Mouse (Mus musculus) hindbrain, embryonic 14.5 days (tissue): ENCODE results near the gene Fmnl2. TPM values are rescaled to one million over a fixed set of nuclear protein-coding genes. Genes with fewer than 3 reads are reported as not detected.

Source experiments
- ATAC-seq: fragments of 200-750 bp; cut with Nextera tagmentation; 2 replicates; pipeline ENCODE4 v1.8.0; 2017; ENCODE audit warnings: moderate number of reproducible peaks, mild to moderate bottlenecking, moderate TSS enrichment, moderate library complexity; ENCODE audit not compliant: low FRiP score
- DNase-seq: peaks from one replicate; pipeline ENCODE4 v3.0.0-alpha.2; 2015; ENCODE audit warnings: low spot score
- H3K27ac ChIP-seq: fragments of 300-500 bp; sonication (generic); 2 replicates; pipeline ENCODE4 v1.5.1; 2014; ENCODE audit warnings: mild to moderate bottlenecking, moderate library complexity
- H3K27me3 ChIP-seq: fragments of 300-500 bp; sonication (generic); 2 replicates; pipeline ENCODE4 v1.6.1; 2014; ENCODE audit warnings: mild to moderate bottlenecking, low read length, mixed read lengths; ENCODE audit not compliant: control insufficient read depth, insufficient read depth
- H3K36me3 ChIP-seq: fragments of 300-500 bp; sonication (generic); replicated peaks from 2 replicates; pipeline ENCODE4 v1.6.1; 2014; ENCODE audit not compliant: control insufficient read depth, insufficient read depth
- H3K4me1 ChIP-seq: fragments of 300-500 bp; sonication (generic); replicated peaks from 2 replicates; pipeline ENCODE4 v1.6.1; 2014; ENCODE audit warnings: antibody characterized with exemption, low read length, mixed read lengths; ENCODE audit not compliant: control insufficient read depth, insufficient read depth
- H3K4me2 ChIP-seq: fragments of 300-500 bp; sonication (generic); replicated peaks from 2 replicates; pipeline ENCODE4 v1.6.1; 2014; ENCODE audit warnings: mild to moderate bottlenecking, moderate library complexity
- H3K4me3 ChIP-seq: fragments of 300-500 bp; sonication (generic); replicated peaks from 2 replicates; pipeline ENCODE4 v1.5.1; 2014; ENCODE audit warnings: mild to moderate bottlenecking, low read length
- H3K9ac ChIP-seq: fragments of 300-500 bp; sonication (generic); 2 replicates; pipeline ENCODE4 v1.6.1; 2014
- H3K9me3 ChIP-seq: fragments of 300-500 bp; sonication (generic); 2 replicates; pipeline ENCODE4 v1.6.1; 2016; ENCODE audit warnings: low read length; ENCODE audit not compliant: control insufficient read depth
- WGBS: fragments of 180-500 bp; shearing (Covaris S2); extraction: QIAGEN DNeasy Blood & Tissue Kit; methylation state at CpG from one replicate; pipeline ENCODE4 v1.1.7; 2014; 5-methylcytosine and 5-hydroxymethylcytosine counted together
- polyA plus RNA-seq: library from polyadenylated mRNA; unstranded; fragments of >200 nt; fragmentation: Nextera tagmentation; extraction: Ambion mirVana; gene quantifications from 2 replicates; pipeline ENCODE4 v1.2.1, GENCODE M21; 2014

The Fmnl2 gene
- polyA plus RNA-seq, 1 experiment from 2014 or later = 13.7 TPM

DNA sequence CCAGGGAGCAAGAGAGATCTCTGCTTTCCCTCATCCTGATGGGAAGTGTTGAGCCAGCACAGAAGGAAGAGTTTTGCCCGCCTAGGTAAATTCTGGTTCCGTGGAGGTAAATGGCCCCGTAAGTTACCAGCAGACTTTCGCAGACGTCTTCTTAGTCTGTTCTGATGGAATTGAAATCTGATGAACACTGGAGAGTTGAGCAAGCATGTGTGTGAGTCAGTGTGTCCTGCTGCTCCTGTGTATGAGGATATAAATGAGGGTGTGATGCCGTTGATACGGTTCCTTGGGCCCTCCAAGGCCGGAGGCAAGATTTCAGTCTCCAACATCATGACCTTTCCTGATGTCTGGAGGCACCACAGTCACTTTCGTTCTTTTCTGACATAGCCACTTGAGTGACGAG is 98.2 kb downstream of the Fmnl2 start:
- WGBS = 90% methylated on average over 10 of the region's 10 CpGs
- no peak overlapping the region for H3K9ac ChIP-seq

DNA sequence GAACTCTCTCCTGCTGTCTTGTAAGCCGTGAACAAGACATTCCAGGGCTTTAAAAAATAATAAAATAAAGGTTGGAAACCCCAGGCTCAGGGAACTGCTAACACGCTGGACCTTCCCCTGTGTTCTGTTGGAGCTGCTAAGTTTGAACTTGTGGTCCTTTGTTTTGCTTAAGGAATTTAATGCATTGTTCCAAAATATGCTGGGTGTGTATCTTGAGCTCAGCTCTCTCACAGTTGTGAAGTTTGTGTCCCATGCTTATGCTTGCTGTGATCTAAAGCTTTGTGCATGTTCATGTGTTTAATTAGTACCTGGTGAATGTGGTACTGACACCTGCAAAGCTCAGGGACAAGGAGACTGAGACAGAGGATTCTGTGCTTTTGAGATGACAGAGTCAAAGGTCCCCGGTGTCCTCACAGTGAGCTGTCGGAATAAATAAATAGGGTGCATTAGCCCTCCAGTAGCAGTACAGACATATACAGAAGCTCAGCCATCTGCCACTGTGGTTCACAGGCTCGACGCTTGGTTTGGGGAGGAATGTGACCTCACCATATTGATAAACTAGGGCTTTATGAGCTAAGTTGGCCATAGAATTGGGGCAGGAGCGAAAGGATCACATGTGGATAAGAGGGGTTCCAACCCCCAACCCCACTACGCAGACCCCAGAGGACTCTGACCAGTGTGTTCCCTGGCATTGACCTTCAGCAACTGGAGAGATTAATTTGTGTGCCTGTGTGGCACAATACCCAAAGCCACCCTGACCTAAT is 100.3 kb downstream of the Fmnl2 start:
- Histone ChIP-seq H3K4me3 (no peak overlapping the region), H3K9me3 (no peaks in the 10 kb centered on the region), H3K27ac (peak overlapping the region; percentile 85), H3K27me3 (no peaks in the 10 kb centered on the region), H3K4me2 (peak overlapping the region; percentile 45), H3K9ac (peak overlapping the region; percentile 47), H3K36me3 (no peaks in the 10 kb centered on the region), H3K4me1 (peaks cover 40% of the 10 kb centered on the region)
- ATAC-seq = peak; percentile 21; the same call in 1 of the 2 replicates
- no peak for DNase-seq
- WGBS = 18% methylated on average over 8 of the region's 8 CpGs

More for the DNA sequence above, 98.2 kb downstream of the Fmnl2 start:
- no peaks in the 10 kb centered on the region for H3K9me3 ChIP-seq
- no peak for DNase-seq
- no peak for ATAC-seq
- H3K4me1 ChIP-seq = peaks cover 34% of the 10 kb centered on the region
- H3K27me3 ChIP-seq = no peaks in the 10 kb centered on the region
- H3K4me3 ChIP-seq = no peak overlapping the region
- H3K36me3 ChIP-seq = no peaks in the 10 kb centered on the region
- H3K4me2 ChIP-seq = no peak overlapping the region
- H3K27ac ChIP-seq = no peak overlapping the region

DNA sequence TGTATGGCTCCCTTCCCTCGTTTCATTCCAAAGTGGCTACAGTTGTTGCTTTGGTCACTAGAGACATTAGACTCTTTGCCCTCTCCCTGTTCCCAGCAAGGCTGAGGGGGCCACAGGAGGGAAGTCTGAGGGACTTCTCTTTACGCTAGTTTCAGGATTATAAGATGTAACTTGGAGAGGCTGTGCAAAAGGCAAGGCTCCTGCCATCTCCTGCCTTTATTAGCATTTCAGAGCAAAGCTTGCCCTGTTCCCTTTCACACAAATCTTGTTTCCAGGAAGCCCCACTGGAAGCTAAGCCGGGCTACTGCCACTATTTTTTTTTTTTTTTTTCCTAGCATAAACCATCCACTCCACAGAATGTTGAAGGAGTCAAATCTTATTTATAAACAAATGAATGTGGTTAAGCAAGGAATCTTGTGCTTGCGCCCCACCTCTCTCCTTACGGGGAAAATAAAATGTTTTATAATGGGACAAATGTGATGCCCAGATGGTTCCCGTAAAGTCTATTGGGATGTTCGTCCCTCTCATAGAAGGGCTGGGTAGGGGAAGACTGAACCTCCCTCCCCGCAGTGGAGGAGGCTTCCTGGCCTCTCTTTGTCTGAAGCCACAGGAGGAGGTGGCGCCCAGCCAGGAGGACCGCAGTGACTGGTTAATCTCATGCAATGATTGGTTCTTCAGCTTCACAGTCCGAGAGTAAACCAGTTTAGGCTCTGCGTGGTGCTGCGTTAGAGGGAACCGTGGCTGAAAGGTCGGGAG is 101.1 kb downstream of the Fmnl2 start:
- H3K9me3 ChIP-seq = no peaks in the 10 kb centered on the region
- ATAC-seq (peak; percentile 84), DNase-seq (peak; percentile 78)
- H3K4me2 ChIP-seq = peak overlapping the region; percentile 45
- H3K9ac ChIP-seq = peak overlapping the region; percentile 47
- peak overlapping the region; percentile 13 for H3K4me3 ChIP-seq
- H3K4me1 ChIP-seq = peaks cover 43% of the 10 kb centered on the region
- peak overlapping the region; percentile 85 for H3K27ac ChIP-seq
- WGBS = 3% methylated on average over 15 of the region's 15 CpGs
- H3K36me3 ChIP-seq = no peaks in the 10 kb centered on the region
- no peaks in the 10 kb centered on the region for H3K27me3 ChIP-seq

DNA sequence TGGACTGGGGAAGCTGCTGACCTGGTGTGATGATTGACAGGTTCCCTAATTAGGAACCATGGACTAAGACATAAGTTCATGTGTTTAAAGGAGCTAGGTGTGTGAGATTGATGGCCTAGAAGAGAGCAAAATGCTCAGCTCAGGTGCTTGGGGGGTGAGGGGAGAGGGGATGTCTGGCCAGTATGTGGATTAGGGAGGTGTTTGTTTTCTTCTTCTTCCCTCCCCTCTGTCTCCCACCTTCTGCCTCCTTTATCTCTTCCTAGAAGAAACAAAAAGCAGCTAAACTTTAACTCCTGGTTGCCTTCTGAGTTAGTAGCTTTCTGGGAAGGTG is 101.6 kb downstream of the Fmnl2 start:
- peak overlapping the region; percentile 13; the same call in 1 of the 2 replicates for H3K4me3 ChIP-seq
- DNase-seq = no peak
- peaks cover 49% of the 10 kb centered on the region for H3K4me1 ChIP-seq
- peak overlapping the region; percentile 47 for H3K9ac ChIP-seq
- H3K27me3 ChIP-seq = no peaks in the 10 kb centered on the region
- peak overlapping the region; percentile 45 for H3K4me2 ChIP-seq
- H3K36me3 ChIP-seq = no peaks in the 10 kb centered on the region
- ATAC-seq = no peak; the same call in 1 of the 2 replicates
- H3K27ac ChIP-seq = peak overlapping the region; percentile 85
- no peaks in the 10 kb centered on the region for H3K9me3 ChIP-seq

DNA sequence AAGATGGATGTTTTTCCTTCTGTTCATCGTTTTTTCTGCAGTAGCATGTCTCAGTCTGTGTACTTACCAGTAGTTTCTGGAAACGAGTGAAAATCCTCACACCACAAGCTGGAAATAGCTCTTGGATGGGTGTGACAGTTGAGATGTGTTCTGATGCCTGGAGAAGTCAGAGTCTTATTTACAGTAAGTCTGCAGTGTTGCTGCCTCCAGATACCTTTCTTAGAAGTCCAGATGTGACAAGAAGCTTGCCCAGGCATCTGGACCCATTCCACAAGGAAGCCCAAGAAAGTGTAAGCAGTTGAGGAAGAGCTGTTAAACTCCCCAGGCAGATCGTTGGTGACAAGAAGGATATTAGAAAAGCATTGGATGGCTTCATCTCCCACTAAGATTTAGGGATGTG is 102.3 kb downstream of the Fmnl2 start:
- Histone ChIP-seq H3K9me3 (no peaks in the 10 kb centered on the region), H3K4me2 (no peak overlapping the region), H3K4me3 (no peak overlapping the region), H3K9ac (no peak overlapping the region), H3K36me3 (no peaks in the 10 kb centered on the region), H3K4me1 (peaks cover 56% of the 10 kb centered on the region), H3K27ac (no peak overlapping the region), H3K27me3 (no peaks in the 10 kb centered on the region)
- DNase-seq (no peak), ATAC-seq (no peak)
- WGBS = 58% methylated on average over 3 of the region's 3 CpGs

DNA sequence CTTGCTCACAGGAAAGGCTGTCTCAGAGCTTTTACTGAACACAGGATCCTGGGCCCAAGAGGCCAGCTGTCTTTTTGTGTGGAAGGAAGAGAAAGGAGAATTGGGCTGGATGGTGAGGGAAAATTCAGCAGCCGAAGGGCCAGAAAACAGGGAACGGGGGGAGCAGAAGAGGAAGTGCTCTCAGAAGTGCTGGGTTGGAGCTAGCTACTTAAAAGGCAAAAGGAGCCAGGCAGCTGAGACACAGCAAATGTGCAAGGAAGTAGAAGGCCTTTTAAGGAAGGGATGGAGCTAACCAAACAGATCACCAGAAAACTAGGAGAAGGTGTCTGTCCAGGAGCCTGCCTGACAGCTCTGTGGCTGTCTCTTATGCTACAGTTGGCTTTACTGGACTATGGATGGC is 103.0 kb downstream of the Fmnl2 start:
- H3K4me3 ChIP-seq = no peak overlapping the region
- peaks cover 60% of the 10 kb centered on the region for H3K4me1 ChIP-seq
- 71% methylated on average over 2 of the region's 2 CpGs for WGBS

DNA sequence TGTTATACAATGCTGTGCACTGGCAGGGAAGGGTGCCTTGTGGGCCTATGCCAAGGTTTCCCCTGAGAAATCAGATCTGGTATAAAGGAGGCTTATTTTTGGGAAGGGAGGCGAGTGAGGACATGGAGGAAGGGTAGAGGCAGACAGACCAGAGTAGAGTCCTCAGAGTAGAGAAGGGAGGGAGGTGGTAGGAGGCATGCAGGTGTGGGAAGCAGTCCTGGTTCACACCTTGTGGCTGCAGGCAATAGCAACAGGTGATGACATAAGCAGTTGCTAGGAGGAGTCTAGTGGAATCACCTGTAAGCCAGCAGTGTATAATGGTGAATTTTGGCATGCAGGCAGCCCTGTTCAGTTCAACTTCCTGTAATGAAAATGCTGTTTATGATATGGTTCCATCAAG is 105.8 kb downstream of the Fmnl2 start:
- peaks cover 50% of the 10 kb centered on the region for H3K4me1 ChIP-seq
- no peak overlapping the region for H3K4me3 ChIP-seq
- H3K27ac ChIP-seq = no peak overlapping the region
- no peaks in the 10 kb centered on the region for H3K27me3 ChIP-seq
- no peak overlapping the region for H3K4me2 ChIP-seq
- 90% methylated on average over 1 of the region's 1 CpGs for WGBS
- no peak overlapping the region for H3K9ac ChIP-seq
- no peaks in the 10 kb centered on the region for H3K9me3 ChIP-seq
- no peak for DNase-seq
- ATAC-seq = no peak
- no peaks in the 10 kb centered on the region for H3K36me3 ChIP-seq

More for the DNA sequence above, 103.0 kb downstream of the Fmnl2 start:
- H3K9ac ChIP-seq = no peak overlapping the region
- H3K36me3 ChIP-seq = no peaks in the 10 kb centered on the region
- H3K9me3 ChIP-seq = no peaks in the 10 kb centered on the region
- ATAC-seq = no peak
- H3K27ac ChIP-seq = no peak overlapping the region
- DNase-seq = no peak
- no peak overlapping the region for H3K4me2 ChIP-seq
- H3K27me3 ChIP-seq = no peaks in the 10 kb centered on the region

DNA sequence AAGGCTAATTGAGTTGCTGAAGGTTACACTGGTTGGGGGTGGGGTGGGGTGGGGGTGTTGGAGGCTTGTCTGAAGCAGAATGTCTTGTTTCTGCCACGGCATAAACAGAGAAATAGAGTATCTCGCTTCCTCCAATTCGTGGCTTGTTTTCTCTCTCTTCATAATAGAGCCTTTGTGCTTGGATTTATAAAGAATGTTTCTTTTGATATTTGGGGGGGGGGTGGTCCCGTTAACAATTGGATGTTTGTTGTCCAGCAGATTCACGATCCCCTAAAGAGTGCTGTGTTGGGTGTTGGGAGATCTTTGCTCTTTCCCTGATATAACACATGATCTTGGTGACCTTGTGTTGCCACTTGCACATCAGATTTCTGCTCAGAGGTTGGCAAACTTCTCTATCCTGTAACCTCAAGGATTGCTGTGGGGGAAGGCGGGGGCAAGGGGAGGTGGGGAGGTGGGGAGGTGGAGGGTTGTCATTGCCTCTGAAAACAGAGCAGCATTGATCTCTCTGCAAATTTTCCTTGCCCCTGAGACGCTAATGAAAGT is 106.8 kb downstream of the Fmnl2 start:
- ATAC-seq (no peak), DNase-seq (no peak)
- Histone ChIP-seq H3K27ac (peak overlapping the region; percentile 45; the same call in 1 of the 2 replicates), H3K4me2 (no peak overlapping the region), H3K9me3 (no peaks in the 10 kb centered on the region), H3K36me3 (no peaks in the 10 kb centered on the region), H3K9ac (no peak overlapping the region), H3K4me3 (no peak overlapping the region), H3K4me1 (peaks cover 39% of the 10 kb centered on the region), H3K27me3 (no peaks in the 10 kb centered on the region)
- WGBS = 48% methylated on average over 7 of the region's 7 CpGs

DNA sequence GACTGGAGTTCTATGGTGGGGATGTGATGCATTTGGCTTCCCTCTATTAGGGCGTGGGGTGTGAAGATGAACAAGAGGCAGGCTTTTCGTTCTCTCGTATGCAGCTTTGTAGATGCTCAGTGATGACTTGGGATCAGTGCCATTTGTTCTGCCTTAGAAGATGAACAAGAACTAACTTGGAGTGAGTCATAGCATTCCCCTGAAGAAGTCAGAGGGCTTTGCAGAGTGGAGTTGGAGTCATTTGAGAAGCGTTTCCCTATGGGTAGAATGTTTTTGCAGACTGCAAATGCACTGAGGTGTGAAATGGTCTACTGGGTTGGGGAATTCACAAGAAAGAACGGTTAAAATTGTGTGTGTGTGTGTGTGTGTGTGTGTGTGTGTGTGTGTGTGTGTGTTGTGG is 108.6 kb downstream of the Fmnl2 start:
- WGBS = 77% methylated on average over 5 of the region's 5 CpGs

More for the DNA sequence above, 108.6 kb downstream of the Fmnl2 start:
- Histone ChIP-seq H3K27me3 (no peaks in the 10 kb centered on the region), H3K4me2 (no peak overlapping the region), H3K36me3 (no peaks in the 10 kb centered on the region), H3K4me3 (no peak overlapping the region), H3K4me1 (peaks cover 24% of the 10 kb centered on the region), H3K9me3 (no peaks in the 10 kb centered on the region), H3K27ac (no peak overlapping the region), H3K9ac (no peak overlapping the region)
- no peak for DNase-seq
- ATAC-seq = no peak
